Mouse (Mus musculus): ENCODE results near the gene Vps11.
"Not testable (repeated sequence)": the region's sequence is repeated elsewhere in the genome, so short reads cannot be mapped to it uniquely, and the experiment has no call there.

The Vps11 gene

GRCm38 (mm10) chr9:44335331-44336092 lies 26.0 kb downstream of the Vps11 start:
- peak; percentile 32 for DNase-seq (ENCODE audit: low read depth, low spot score)

GRCm38 (mm10) chr9:44334396-44335330 lies 26.8 kb downstream of the Vps11 start, which contains the start of gene H2afx:
TSS of gene H2afx (plus strand) at chr9:44334694.
- peak; percentile 99 for DNase-seq (ENCODE audit: low read depth, low spot score)

- DNase-seq (ENCODE audit: low read depth, low spot score): no peak
These were observed 28.4 kb downstream of the Vps11 start for GRCm38 (mm10) chr9:44332918-44333638.

GRCm38 (mm10) chr9:44330736-44331135 lies 30.7 kb downstream of the Vps11 start:
- no peak for DNase-seq (ENCODE audit: low read depth, low spot score)

- no peak for DNase-seq (ENCODE audit: low read depth, low spot score)
These were observed 33.5 kb downstream of the Vps11 start for GRCm38 (mm10) chr9:44327926-44328325.

- no peak for DNase-seq (ENCODE audit: low read depth, low spot score)
These were observed 34.3 kb downstream of the Vps11 start for GRCm38 (mm10) chr9:44327064-44327711.

- DNase-seq (ENCODE audit: low read depth, low spot score): peak; percentile 86
These were observed 35.0 kb downstream of the Vps11 start for GRCm38 (mm10) chr9:44326371-44327063.

- DNase-seq (ENCODE audit: low read depth, low spot score): no peak
These were observed 35.6 kb downstream of the Vps11 start, which contains the start of gene Dpagt1 for GRCm38 (mm10) chr9:44325768-44326370. TSS of gene Dpagt1 (plus strand) at chr9:44326019.

- not testable (repeated sequence) for DNase-seq (ENCODE audit: low read depth, low spot score)
These were observed 36.3 kb downstream of the Vps11 start for GRCm38 (mm10) chr9:44325032-44325767.

- DNase-seq (ENCODE audit: low read depth, low spot score): peak; percentile 28
These were observed 37.3 kb downstream of the Vps11 start for GRCm38 (mm10) chr9:44324147-44324546.

- not testable (repeated sequence) for DNase-seq (ENCODE audit: low read depth, low spot score)
These were observed 37.8 kb downstream of the Vps11 start for GRCm38 (mm10) chr9:44323656-44324055.

GRCm38 (mm10) chr9:44320799-44321133 lies 40.7 kb downstream of the Vps11 start:
- DNase-seq (ENCODE audit: low read depth, low spot score): peak; percentile 20

GRCm38 (mm10) chr9:44319887-44320798 lies 41.3 kb downstream of the Vps11 start, which contains the start of gene C2cd2l:
TSS of gene C2cd2l (minus strand) at chr9:44320285.
- DNase-seq (ENCODE audit: low read depth, low spot score): peak; percentile 90

GRCm38 (mm10) chr9:44319105-44319886 lies 42.2 kb downstream of the Vps11 start:
- DNase-seq (ENCODE audit: low read depth, low spot score): peak; percentile 34

GRCm38 (mm10) chr9:44318826-44319095 lies 42.7 kb downstream of the Vps11 start:
- DNase-seq (ENCODE audit: low read depth, low spot score): no peak

GRCm38 (mm10) chr9:44318076-44318825 lies 43.2 kb downstream of the Vps11 start:
- DNase-seq (ENCODE audit: low read depth, low spot score): no peak

- DNase-seq (ENCODE audit: low read depth, low spot score): no peak
These were observed 44.0 kb downstream of the Vps11 start for GRCm38 (mm10) chr9:44317452-44317851.
